Mouse (Mus musculus) stomach, postnatal 0 days (tissue): ENCODE results near the gene Cnn3.

ENCODE experiments used
- CTCF ChIP-seq: IDR thresholded peaks from 2 replicates; pipeline ENCODE4 v1.5.1; 2016; ENCODE audit warnings: antibody characterized with exemption, low read depth, mild to moderate bottlenecking, moderate library complexity
- EP300 ChIP-seq: optimal IDR thresholded peaks from 2 replicates; pipeline ENCODE3; 2016; ENCODE audit warnings: antibody characterized with exemption

DNA sequence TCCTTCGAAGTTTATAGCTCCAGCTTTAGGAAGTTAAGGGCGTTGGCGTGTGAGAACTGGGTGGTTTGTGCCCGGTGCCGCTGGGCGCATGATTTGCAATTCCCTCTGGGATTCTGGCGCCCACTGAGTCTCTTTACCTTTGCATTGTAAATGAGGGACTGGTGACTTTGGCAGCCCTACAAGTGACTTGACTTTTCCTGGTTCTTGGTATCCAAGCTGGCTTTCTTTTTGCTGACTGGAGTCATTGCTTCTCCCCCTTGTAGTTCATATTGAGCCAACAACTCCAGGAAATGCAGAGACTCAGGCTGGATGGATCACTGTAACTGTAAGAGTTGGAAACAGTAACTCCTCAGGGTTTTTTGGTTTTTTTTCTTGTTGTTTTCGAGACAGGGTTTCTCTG, 1.9 kb downstream of the Cnn3 start:
- TF ChIP-seq EP300, result no peak
- TF ChIP-seq CTCF, result no peak
